Mouse (Mus musculus) liver, embryonic 14.5 days (tissue): ENCODE measurements at regions not wholly inside any gene's neighbourhood (a gene's known extent, or its start where the extent isn't known, plus 50 kb on each side); places are given as distances from the start of the nearest gene placed in this dataset.

ENCODE experiments used
- CTCF ChIP-seq: IDR thresholded peaks from 2 replicates; pipeline ENCODE4 v1.5.1; 2016; ENCODE audit warnings: antibody characterized with exemption, low read depth, control low read depth
- EP300 ChIP-seq: IDR thresholded peaks from 2 replicates; pipeline ENCODE4 v1.6.1; 2016; ENCODE audit warnings: antibody characterized with exemption, low read depth

GRCm38 (mm10) chr10:52577383-52577782, 113.0 kb upstream of the Slc35f1 start:
- TF ChIP-seq CTCF (no peak), EP300 (no peak)
